Mouse (Mus musculus): ENCODE results near the gene Dnm2.

GRCm38 (mm10) chr9:21511052-21511451, 86.3 kb downstream of the Dnm2 start:
- TF ChIP-seq CTCF (IDR thresholded peaks at IDR 0.05; ENCODE audit: borderline replicate concordance, insufficient read depth, low read depth, low read length), result no peak
- no peak for TF ChIP-seq POLR2A (IDR thresholded peaks at IDR 0.05; ENCODE audit: borderline replicate concordance, insufficient read depth, low read length)
